Mouse (Mus musculus) urinary bladder, adult 2 months (tissue): ENCODE measurements around the gene Vps33b. TPM values are rescaled to one million over a fixed set of nuclear protein-coding genes. Genes with fewer than 3 reads are reported as not detected.

Source experiments
- DNase-seq: peaks from one replicate; pipeline ENCODE4 v3.0.0; 2022; ENCODE audit warnings: low spot score
- polyA plus RNA-seq: library from polyadenylated mRNA; depleted of rRNA; stranded (reverse); fragments of >200 nt; gene quantifications from 2 replicates; pipeline ENCODE4 v1.2.3, GENCODE M21; 2012

The Vps33b gene
- polyA plus RNA-seq, 1 experiment = 20.7 TPM

GRCm38 (mm10) chr7:80269751-80270255 lies 354 bp downstream of the Vps33b start:
- no peak for DNase-seq

GRCm38 (mm10) chr7:80273456-80273855 lies 4.0 kb downstream of the Vps33b start:
- DNase-seq = no peak

GRCm38 (mm10) chr7:80276374-80276773 lies 6.9 kb downstream of the Vps33b start:
- DNase-seq = no peak

- DNase-seq = no peak
Measured at GRCm38 (mm10) chr7:80280032-80280431, 10.6 kb downstream of the Vps33b start.

GRCm38 (mm10) chr7:80280998-80281397 lies 11.5 kb downstream of the Vps33b start:
- DNase-seq = no peak

- no peak for DNase-seq
Measured at GRCm38 (mm10) chr7:80281646-80282045, 12.2 kb downstream of the Vps33b start.

- no peak for DNase-seq
Measured at GRCm38 (mm10) chr7:80283226-80283918, 13.9 kb downstream of the Vps33b start.

GRCm38 (mm10) chr7:80284391-80284790 lies 14.9 kb downstream of the Vps33b start:
- DNase-seq = no peak

- no peak for DNase-seq
Measured at GRCm38 (mm10) chr7:80285725-80286124, 16.3 kb downstream of the Vps33b start.

GRCm38 (mm10) chr7:80287736-80288135 lies 18.3 kb downstream of the Vps33b start:
- no peak for DNase-seq

GRCm38 (mm10) chr7:80294062-80294763 lies 24.8 kb downstream of the Vps33b start, which contains the start of gene Prc1:
Prc1 (plus strand) TSS chr7:80294450.
- peak; percentile 97 for DNase-seq

GRCm38 (mm10) chr7:80294764-80295648 lies 25.6 kb downstream of the Vps33b start:
- DNase-seq = no peak

- DNase-seq = no peak
Measured at GRCm38 (mm10) chr7:80296462-80296861, 27.0 kb downstream of the Vps33b start.

- no peak for DNase-seq
Measured at GRCm38 (mm10) chr7:80297041-80297440, 27.6 kb downstream of the Vps33b start.

GRCm38 (mm10) chr7:80298754-80299153 lies 29.3 kb downstream of the Vps33b start:
- no peak for DNase-seq

- DNase-seq = no peak
Measured at GRCm38 (mm10) chr7:80299568-80299967, 30.1 kb downstream of the Vps33b start.

- DNase-seq = no peak
Measured at GRCm38 (mm10) chr7:80301522-80301921, 32.1 kb downstream of the Vps33b start.

- no peak for DNase-seq
Measured at GRCm38 (mm10) chr7:80307766-80308165, 38.3 kb downstream of the Vps33b start.

- DNase-seq = no peak
Measured at GRCm38 (mm10) chr7:80310771-80311170, 41.3 kb downstream of the Vps33b start.

GRCm38 (mm10) chr7:80315733-80316132 lies 46.3 kb downstream of the Vps33b start:
- no peak for DNase-seq

GRCm38 (mm10) chr7:80317439-80318115 lies 48.1 kb downstream of the Vps33b start:
- no peak for DNase-seq
